Mouse (Mus musculus) cortical plate, adult 2 months (tissue): ENCODE results near the gene Atp6v1g3.

Experiments
- CTCF ChIP-seq: fragments of 200-500 bp; IDR thresholded peaks from 2 replicates; pipeline ENCODE4 v1.5.1; 2011; ENCODE audit warnings: mild to moderate bottlenecking, control low read depth, low read length; ENCODE audit not compliant: insufficient read depth; ENCODE audit errors: extremely low read depth
- POLR2A ChIP-seq: fragments of 200-500 bp; IDR thresholded peaks from 2 replicates; pipeline ENCODE4 v1.6.1; 2011; ENCODE audit warnings: mild to moderate bottlenecking, low read length, control low read depth; ENCODE audit not compliant: insufficient read depth; ENCODE audit errors: extremely low read depth

- no peak for TF ChIP-seq CTCF
- TF ChIP-seq POLR2A = no peak
Measured at GRCm38 (mm10) chr1:138247699-138248483, 25.6 kb upstream of the Atp6v1g3 start.
